In the genomic region with DNA sequence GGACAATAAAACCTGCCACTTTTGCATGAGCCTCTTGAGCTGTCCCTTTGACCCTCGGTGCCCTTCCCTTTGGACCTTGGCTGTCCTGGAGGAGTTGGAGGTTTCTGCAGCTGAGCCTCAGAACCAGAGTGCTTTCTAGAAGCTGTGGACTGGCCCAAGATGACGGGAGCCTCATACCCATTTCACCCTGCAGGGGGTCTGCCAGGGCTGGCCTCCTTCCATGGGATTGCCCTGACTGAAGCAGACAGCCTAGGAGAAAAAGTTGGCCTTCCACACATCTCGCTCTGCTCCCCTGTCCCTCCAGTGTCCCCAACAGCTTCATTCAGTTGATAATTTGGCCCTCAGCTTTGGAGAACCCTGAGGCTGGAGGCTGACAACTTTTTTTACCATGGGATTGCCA, we compare ENCODE assay signal across 23 mouse cellular contexts. TPM values are rescaled to one million over a fixed set of nuclear protein-coding genes. Genes with fewer than 3 reads are reported as not detected.
DNase-seq lines count a peak whose midpoint lies in the region; ATAC-seq and TF ChIP-seq lines count a peak whose summit lies in the region.
"Had no signal": no experiment of that assay in that cellular context is flagged by ENCODE, and none has a peak within 500 bp of the region (broad histone marks: within the 10 kb centered on the region; RNA-seq: fewer than 3 reads in every experiment).

No protein-coding gene starts in this region.

- no peak for ATAC-seq in lung, postnatal 0 days
- ATAC-seq: activated CD4-positive, CD25-positive, alpha-beta regulatory T cell, adult 4 months; forebrain, embryonic 13.5 days; intestine, embryonic 15.5 days; Patski had no signal

- no peak for TF ChIP-seq EP300 in lung, postnatal 0 days (IDR thresholded peaks at IDR 0.05)

- H3K4me1 ChIP-seq in lung, postnatal 0 days (ENCODE audit: insufficient read depth, low read depth, low read length) = peaks cover 5% of the 10 kb centered on the region; the same call in 1 of the 2 replicates

- DNase-seq in layer of hippocampus, adult 2 months (ENCODE audit: low spot score in 2 of 2) = no peak
- no peak for DNase-seq in layer of hippocampus, postnatal 10 days (ENCODE audit: low spot score in 2 of 2)
- DNase-seq in cerebellum, adult 8-10 months = peak; percentile 64
- DNase-seq in cerebellum, postnatal 10 days = peak; percentile 71 to 77
- no peak for DNase-seq in lung, postnatal 0 days (ENCODE audit: low spot score)
- DNase-seq in embryo, embryonic 9.5 days (ENCODE audit: extremely low spot score) = no peak
- DNase-seq: adrenal gland, postnatal 14 days; gastrocnemius, adult 2 months; gastrocnemius, postnatal 25 days had no signal

- peak overlapping the region; percentile 72; the same call in 1 of the 2 replicates for H3K27ac ChIP-seq in layer of hippocampus, adult 2 months
- H3K27ac ChIP-seq in lung, postnatal 0 days (ENCODE audit: low read length) = no peak overlapping the region
- H3K27ac ChIP-seq: embryonic facial prominence, embryonic 10.5 days; forebrain, embryonic 13.5 days; gastrocnemius, adult 2 months; hindbrain, embryonic 10.5 days; hindbrain, embryonic 14.5 days; intestine, embryonic 15.5 days had no signal

- no peaks in the 10 kb centered on the region for H3K27me3 ChIP-seq in lung, postnatal 0 days (replicated peaks; ENCODE audit: insufficient read depth, low read length)
- H3K27me3 ChIP-seq: CH12.LX; forebrain, embryonic 13.5 days; heart, embryonic 12.5 days; intestine, embryonic 15.5 days; Patski had no signal

- H3K4me2 ChIP-seq in lung, postnatal 0 days (replicated peaks; ENCODE audit: low read depth, low read length) = no peak overlapping the region
- H3K4me2 ChIP-seq: forebrain, embryonic 13.5 days; heart, embryonic 12.5 days; hindbrain, embryonic 14.5 days; intestine, embryonic 15.5 days had no signal

- 89% methylated on average over 3 of the region's 3 CpGs for WGBS in lung, postnatal 0 days

- H3K9me3 ChIP-seq in lung, postnatal 0 days (ENCODE audit: low read length) = no peaks in the 10 kb centered on the region
- H3K9me3 ChIP-seq: embryonic facial prominence, embryonic 10.5 days; forebrain, embryonic 13.5 days; heart, embryonic 12.5 days; hindbrain, embryonic 10.5 days; intestine, embryonic 15.5 days had no signal

- no peak overlapping the region for H3K9ac ChIP-seq in lung, postnatal 0 days (replicated peaks; ENCODE audit: low read depth)
- H3K9ac ChIP-seq: forebrain, embryonic 13.5 days; heart, embryonic 12.5 days; hindbrain, embryonic 14.5 days; intestine, embryonic 15.5 days had no signal

- H3K36me3 ChIP-seq in lung, postnatal 0 days (ENCODE audit: insufficient read depth, low read length) = peaks cover 34% of the 10 kb centered on the region

- no peak overlapping the region for H3K4me3 ChIP-seq in layer of hippocampus, adult 2 months
- no peak overlapping the region for H3K4me3 ChIP-seq in lung, postnatal 0 days (ENCODE audit: low read depth, low read length)
- H3K4me3 ChIP-seq: embryonic facial prominence, embryonic 10.5 days; forebrain, embryonic 13.5 days; gastrocnemius, adult 2 months; heart, embryonic 12.5 days; hindbrain, embryonic 10.5 days; intestine, embryonic 15.5 days had no signal

- TF ChIP-seq CTCF in layer of hippocampus, adult 2 months (conservative IDR thresholded peaks at IDR 0.05) = no peak
- no peak for TF ChIP-seq CTCF in lung, postnatal 0 days (IDR thresholded peaks at IDR 0.05)

RNA-seq across cellular contexts. Expression of a gene that starts 2.6 kb away (rescaled TPM):
- 10 to 100 TPM; 39.4 to 47.0 TPM for total RNA-seq in layer of hippocampus, adult 2 months (2021)
- 10 to 100 TPM; 33.3 to 39.1 TPM for total RNA-seq in layer of hippocampus, postnatal 10 days (2021)
- polyA plus RNA-seq in lung, postnatal 0 days (2015; fragmentation: Nextera tagmentation; extraction: Ambion mirVana) = 14.2 and 15.0 TPM in 2 replicates

RNA-seq across cellular contexts. Expression of a gene that starts 12.5 kb away (rescaled TPM):
- total RNA-seq in layer of hippocampus, adult 2 months (2021) = 100 to 1,000 TPM; 305 to 320 TPM
- total RNA-seq in layer of hippocampus, postnatal 10 days (2021) = 100 to 1,000 TPM; 282 to 292 TPM
- polyA plus RNA-seq in lung, postnatal 0 days (2015; fragmentation: Nextera tagmentation; extraction: Ambion mirVana) = 0.04 and 0.05 TPM in 2 replicates
- total RNA-seq: granulocyte monocyte progenitor cell, adult 5-6 weeks had no signal
- polyA plus RNA-seq: activated CD4-positive, CD25-positive, alpha-beta regulatory T cell, adult 4 months had no signal

RNA-seq across cellular contexts. Expression of a gene that starts 18.8 kb away (rescaled TPM):
- total RNA-seq in layer of hippocampus, adult 2 months (2021) = 100 to 1,000 TPM; 309 to 325 TPM
- 100 to 1,000 TPM; 191 to 195 TPM for total RNA-seq in layer of hippocampus, postnatal 10 days (2021)
- polyA plus RNA-seq in lung, postnatal 0 days (2015; fragmentation: Nextera tagmentation; extraction: Ambion mirVana) = 154 TPM in 2 replicates

RNA-seq across cellular contexts. Expression of a gene that starts 55.5 kb away (rescaled TPM):
- 1 to 10 TPM in 1 of 2 experiments, under 1 TPM in 1; 0.59 to 1.1 TPM for total RNA-seq in layer of hippocampus, adult 2 months (2021)
- total RNA-seq in layer of hippocampus, postnatal 10 days (2021) = under 1 TPM; 0.40 to 0.43 TPM
- not detected in 2 replicates for polyA plus RNA-seq in lung, postnatal 0 days (2015; fragmentation: Nextera tagmentation; extraction: Ambion mirVana)
- total RNA-seq: adrenal gland, adult 18-20 months; gastrocnemius, adult 2 months; gastrocnemius, postnatal 25 days; heart, adult 8-10 months; heart, postnatal 25 days had no signal
- polyA plus RNA-seq: forebrain, embryonic 13.5 days; heart, embryonic 16.5 days had no signal

RNA-seq across cellular contexts. Expression of a gene that starts 57.8 kb away (rescaled TPM):
- total RNA-seq in layer of hippocampus, adult 2 months (2021) = 10 to 100 TPM; 37.3 to 38.6 TPM
- total RNA-seq in layer of hippocampus, postnatal 10 days (2021) = 10 to 100 TPM; 36.2 to 41.5 TPM
- polyA plus RNA-seq in lung, postnatal 0 days (2015; fragmentation: Nextera tagmentation; extraction: Ambion mirVana) = 12.3 and 12.7 TPM in 2 replicates
- total RNA-seq: granulocyte monocyte progenitor cell, adult 5-6 weeks had no signal

Comparison
In these comparisons a context has a peak if more than half of its experiments do, and no peak if none do; other contexts are left out.
1. DNase-seq: peak in cerebellum, adult 8-10 months (single experiment) and cerebellum, postnatal 10 days (2 of 2); none in layer of hippocampus, adult 2 months (0 of 2), layer of hippocampus, postnatal 10 days (0 of 2), lung, postnatal 0 days (single experiment) and embryo, embryonic 9.5 days (single experiment).